Mouse (Mus musculus) heart, adult 2 months (tissue): ENCODE results near the gene Pgghg.

Source experiments
- CTCF ChIP-seq: fragments of 200-600 bp; IDR thresholded peaks from 2 replicates; pipeline ENCODE4 v1.8.1; 2022; ENCODE audit warnings: antibody characterized with exemption, mild to moderate bottlenecking, moderate library complexity
- POLR2A ChIP-seq: fragments of 200-500 bp; IDR thresholded peaks from 2 replicates; pipeline ENCODE4 v1.6.1; 2011; ENCODE audit warnings: mild to moderate bottlenecking, low read depth, low read length, control low read depth; ENCODE audit not compliant: insufficient read depth

DNA sequence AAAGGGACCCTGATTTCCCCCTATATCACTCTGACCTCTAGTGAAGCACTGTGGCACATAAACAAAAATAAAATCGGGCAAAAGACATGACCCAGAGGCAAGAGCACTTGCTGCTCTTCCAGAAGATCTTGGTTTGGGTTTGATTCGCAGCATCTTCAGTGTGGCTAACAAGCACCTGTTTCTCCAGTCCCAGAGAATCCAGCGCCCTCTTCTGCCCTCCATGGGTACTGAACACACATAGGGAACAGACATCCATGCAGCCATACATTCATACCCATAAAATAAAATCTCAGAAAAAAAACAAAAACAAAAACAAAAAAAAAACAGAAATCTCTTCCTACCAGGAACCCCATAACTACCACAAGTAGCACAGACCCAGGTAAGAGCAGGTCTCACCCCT, 2.8 kb upstream of the Pgghg start:
- TF ChIP-seq POLR2A, result no peak
- peak; percentile 38 for TF ChIP-seq CTCF
